Comparison of ENCODE assay signal across 8 mouse cellular contexts in the genomic region with DNA sequence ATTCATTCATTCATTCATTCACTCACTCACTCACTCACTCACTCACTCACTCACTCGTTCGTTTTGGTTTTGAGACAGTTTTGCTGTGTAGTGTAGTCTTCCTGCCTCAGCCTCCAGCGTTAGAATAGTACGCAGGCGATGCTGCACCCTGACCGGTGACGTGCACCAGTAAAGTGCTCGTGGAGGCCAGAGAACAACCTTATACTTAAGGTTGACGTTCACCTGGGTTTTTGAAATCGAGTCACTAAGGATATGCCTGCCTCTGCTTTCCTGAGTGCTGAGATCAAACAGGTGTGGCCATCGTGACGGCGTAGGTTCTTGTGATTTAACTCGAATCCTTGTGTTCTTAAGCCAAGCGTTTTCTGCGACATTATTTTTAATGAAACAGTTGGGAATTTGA. TPM values are rescaled to one million over a fixed set of nuclear protein-coding genes. Genes with fewer than 3 reads are reported as not detected.
DNase-seq lines count a peak whose midpoint lies in the region; ATAC-seq and TF ChIP-seq lines count a peak whose summit lies in the region.

No protein-coding gene starts in this region.

- peaks cover 8% of the 10 kb centered on the region for H3K4me1 ChIP-seq in heart, embryonic 10.5 days
- H3K4me1 ChIP-seq in CH12.LX (ENCODE audit: control insufficient read depth in 1 of 2, insufficient read depth in 2 of 2) = peaks cover 4 to 17% of the 10 kb centered on the region in 2 experiments
- H3K4me1 ChIP-seq in kidney, postnatal 0 days (replicated peaks; ENCODE audit: insufficient read depth, low read length) = 0 out of 2 replicates have a peak, but pooled peaks cover 2% of the 10 kb centered on the region
- peaks cover 5% of the 10 kb centered on the region for H3K4me1 ChIP-seq in midbrain, embryonic 11.5 days (ENCODE audit: control insufficient read depth, insufficient read depth, low read length)

- H3K27ac ChIP-seq in heart, embryonic 10.5 days = peak overlapping the region; percentile 96
- no peak overlapping the region for H3K27ac ChIP-seq in CH12.LX (ENCODE audit: insufficient read depth, low read depth)
- H3K27ac ChIP-seq in kidney, postnatal 0 days = no peak overlapping the region; the same call in 1 of the 2 replicates
- H3K27ac ChIP-seq in midbrain, embryonic 11.5 days (ENCODE audit: low read depth, low read length) = no peak overlapping the region

- TF ChIP-seq RAD21 in CH12.LX (IDR thresholded peaks at IDR 0.05; ENCODE audit: low read depth, low read length) = no peak

- no peak for TF ChIP-seq POLR2A in CH12.LX (IDR thresholded peaks at IDR 0.05; ENCODE audit: low read depth, low read length)

- H3K79me2 ChIP-seq in CH12.LX (replicated peaks; ENCODE audit: control insufficient read depth, extremely low read depth, insufficient read depth, poor library complexity, severe bottlenecking) = peaks cover 27% of the 10 kb centered on the region

- no peaks in the 10 kb centered on the region for H3K27me3 ChIP-seq in heart, embryonic 10.5 days (ENCODE audit: insufficient read depth, poor library complexity, severe bottlenecking)
- H3K27me3 ChIP-seq in CH12.LX (replicated peaks) = no peaks in the 10 kb centered on the region
- no peaks in the 10 kb centered on the region for H3K27me3 ChIP-seq in kidney, postnatal 0 days (ENCODE audit: insufficient read depth, low read length)
- no peaks in the 10 kb centered on the region for H3K27me3 ChIP-seq in midbrain, embryonic 11.5 days (ENCODE audit: control insufficient read depth, insufficient read depth, low read length)

- no peaks in the 10 kb centered on the region for H3K9me3 ChIP-seq in heart, embryonic 10.5 days
- H3K9me3 ChIP-seq in CH12.LX (replicated peaks; ENCODE audit: low read length) = no peaks in the 10 kb centered on the region
- no peaks in the 10 kb centered on the region for H3K9me3 ChIP-seq in kidney, postnatal 0 days (replicated peaks; ENCODE audit: low read length)
- H3K9me3 ChIP-seq in midbrain, embryonic 11.5 days (ENCODE audit: control insufficient read depth, low read length) = no peaks in the 10 kb centered on the region

- in situ Hi-C loops in CH12.LX (cut with MboI; ENCODE audit: low pct_ligation_motif_present, low pct_unique_long_range_greater_than_20kb, low sequenced_read_pairs) = no loop called here

- dilution Hi-C loops in CH12.LX (cut with MboI; ENCODE audit: extremely low pct_ligation_motif_present, extremely low pct_unique_long_range_greater_than_20kb, low sequenced_read_pairs) = no loop called here

- peak overlapping the region; percentile 59 for H3K9ac ChIP-seq in CH12.LX (ENCODE audit: insufficient read depth, low read depth)
- no peak overlapping the region for H3K9ac ChIP-seq in kidney, postnatal 0 days (ENCODE audit: low read depth, low read length)
- peak overlapping the region; percentile 59 for H3K9ac ChIP-seq in midbrain, embryonic 11.5 days (ENCODE audit: low read length)

- WGBS in heart, embryonic 10.5 days = 24% methylated on average over 16 of the region's 16 CpGs
- 29% methylated on average over 16 of the region's 16 CpGs for WGBS in kidney, postnatal 0 days
- 33% methylated on average over 16 of the region's 16 CpGs for WGBS in midbrain, embryonic 11.5 days

- DNase-seq in heart, embryonic 10.5 days (ENCODE audit: low spot score) = no peak
- no peak for DNase-seq in heart, adult 8-10 months (ENCODE audit: low spot score)
- DNase-seq in CH12.LX (ENCODE audit: extremely low read depth) = peak; percentile 6
- no peak for DNase-seq in kidney, postnatal 0 days (ENCODE audit: low spot score)
- DNase-seq in midbrain, embryonic 11.5 days (ENCODE audit: low spot score, missing footprints) = no peak
- DNase-seq in layer of hippocampus, postnatal 25 days (ENCODE audit: extremely low spot score in 1 of 2, low spot score in 1 of 2) = no peak
- DNase-seq in layer of hippocampus, postnatal 14 days (ENCODE audit: low spot score in 2 of 2) = no peak

- H3K4me3 ChIP-seq in heart, embryonic 10.5 days = peak overlapping the region; percentile 93
- H3K4me3 ChIP-seq in CH12.LX (replicated peaks in 1 of 3; ENCODE audit: low read depth in 2 of 3, low read length in 2 of 3, poor library complexity in 1 of 3) = peak overlapping the region; percentile 32 to 93 (median 56)
- peak overlapping the region; percentile 80 for H3K4me3 ChIP-seq in kidney, postnatal 0 days (replicated peaks; ENCODE audit: low read depth, low read length)
- peak overlapping the region; percentile 75 for H3K4me3 ChIP-seq in midbrain, embryonic 11.5 days (ENCODE audit: low read depth, low read length)

- TF ChIP-seq EP300 in CH12.LX (IDR thresholded peaks at IDR 0.05; ENCODE audit: low read length) = no peak

- peak overlapping the region; percentile 37 for H3K4me2 ChIP-seq in CH12.LX (ENCODE audit: insufficient read depth, low read depth, poor library complexity, severe bottlenecking)
- H3K4me2 ChIP-seq in kidney, postnatal 0 days (ENCODE audit: low read length) = peak overlapping the region; percentile 55
- H3K4me2 ChIP-seq in midbrain, embryonic 11.5 days = peak overlapping the region; percentile 74

- no peak for TF ChIP-seq CTCF in CH12.LX (conservative IDR thresholded peaks at IDR 0.05 in 1 of 2, IDR thresholded peaks at IDR 0.05 in 1 of 2; ENCODE audit: low read depth in 2 of 2, low read length in 2 of 2)
- no peak for TF ChIP-seq CTCF in kidney, postnatal 0 days (IDR thresholded peaks at IDR 0.05; ENCODE audit: low read depth)

- no peaks in the 10 kb centered on the region for H3K36me3 ChIP-seq in heart, embryonic 10.5 days
- H3K36me3 ChIP-seq in CH12.LX (replicated peaks in 1 of 2; ENCODE audit: control insufficient read depth in 1 of 2, insufficient read depth in 1 of 2, low read length in 1 of 2) = peaks cover 3 to 9% of the 10 kb centered on the region in 2 experiments
- no peaks in the 10 kb centered on the region for H3K36me3 ChIP-seq in kidney, postnatal 0 days (ENCODE audit: insufficient read depth, low read length)
- H3K36me3 ChIP-seq in midbrain, embryonic 11.5 days (ENCODE audit: control insufficient read depth, insufficient read depth, low read length) = no peaks in the 10 kb centered on the region

- ATAC-seq in erythroblast, adult 5-6 weeks (replicated peaks; ENCODE audit: low FRiP score, poor library complexity, severe bottlenecking) = peak; percentile 50
- peak; percentile 15; the same call in 1 of the 2 replicates for ATAC-seq in kidney, postnatal 0 days (replicated peaks; ENCODE audit: low FRiP score, low read depth)
- peak; percentile 18 for ATAC-seq in midbrain, embryonic 11.5 days (ENCODE audit: low FRiP score)

TF ChIP-seq in CH12.LX, 34 proteins besides CTCF, POLR2A, EP300 and RAD21:
- TF ChIP-seq E2F4 (IDR thresholded peaks at IDR 0.05; ENCODE audit: insufficient replicate concordance, low read depth, low read length) = no peak
- TF ChIP-seq MAZ (IDR thresholded peaks at IDR 0.05; ENCODE audit: low read depth, low read length) = no peak
- 0 out of 2 replicates have a peak, but pooled peaks have one; percentile 1 for TF ChIP-seq MYC (IDR thresholded peaks at IDR 0.05; ENCODE audit: low read depth, low read length)
- TF ChIP-seq IRF4 (IDR thresholded peaks at IDR 0.05; ENCODE audit: low read depth, low read length) = no peak
- no peak for TF ChIP-seq GABPA (IDR thresholded peaks at IDR 0.05; ENCODE audit: insufficient replicate concordance, low read depth, low read length)
TF ChIP-seq in CH12.LX: peak in this region for 1.

RNA-seq across cellular contexts. Expression of gene Slc30a6, which starts 0.6 kb away (rescaled TPM):
- 32.1 and 35.0 TPM in 2 replicates for polyA plus RNA-seq in heart, embryonic 10.5 days (2016; fragmentation: Nextera tagmentation; extraction: Ambion mirVana)
- 10 to 100 TPM in 2 of 4 experiments, 1 to 10 TPM in 2; 8.3 to 10.9 (median 9.9) TPM for total RNA-seq in heart, adult 8-10 months (2022)
- total RNA-seq in CH12.LX (2012; rRNA removed) = 16.2 and 16.8 TPM in 2 replicates
- 27.2 and 31.5 TPM in 2 replicates for total RNA-seq in CH12.LX (2014; rRNA removed)
- 17.1 and 19.7 TPM in 2 replicates for polyA plus RNA-seq in CH12.LX (2012; ENCODE audit: insufficient read length, low read depth)
- total RNA-seq in erythroblast, adult 5-6 weeks (2015; ENCODE audit: low replicate concordance) = 0.58 and 8.4 TPM in 2 replicates
- total RNA-seq in erythroblast, adult 5-6 weeks (2017; ENCODE audit: low replicate concordance) = 2.4 and 6.0 TPM in 2 replicates
- polyA plus RNA-seq in kidney, postnatal 0 days (2015; fragmentation: Nextera tagmentation; extraction: Ambion mirVana) = 39.0 and 42.3 TPM in 2 replicates
- polyA plus RNA-seq in midbrain, embryonic 11.5 days (2014; fragmentation: Nextera tagmentation; extraction: Ambion mirVana) = 28.1 and 30.2 TPM in 2 replicates
- total RNA-seq in layer of hippocampus, postnatal 25 days (2021) = 10 to 100 TPM; 16.3 to 17.8 TPM
- total RNA-seq in layer of hippocampus, postnatal 14 days (2021) = 10 to 100 TPM; 19.9 to 20.0 TPM

RNA-seq across cellular contexts. Expression of gene Spast, which starts 56.1 kb away (rescaled TPM):
- 11.8 and 12.3 TPM in 2 replicates for polyA plus RNA-seq in heart, embryonic 10.5 days (2016; fragmentation: Nextera tagmentation; extraction: Ambion mirVana)
- total RNA-seq in heart, adult 8-10 months (2022) = 10 to 100 TPM; 25.0 to 31.7 (median 27.7) TPM
- total RNA-seq in CH12.LX (2012; rRNA removed) (15.0 and 17.3 TPM in 2 replicates), CH12.LX (2014; rRNA removed) (26.8 and 30.8 TPM in 2 replicates)
- polyA plus RNA-seq in CH12.LX (2012; ENCODE audit: insufficient read length, low read depth) = 19.5 and 21.7 TPM in 2 replicates
- total RNA-seq in erythroblast, adult 5-6 weeks (2015; ENCODE audit: low replicate concordance) = 12.5 and 14.4 TPM in 2 replicates
- 18.1 and 21.4 TPM in 2 replicates for total RNA-seq in erythroblast, adult 5-6 weeks (2017; ENCODE audit: low replicate concordance)
- polyA plus RNA-seq in kidney, postnatal 0 days (2015; fragmentation: Nextera tagmentation; extraction: Ambion mirVana) = 12.9 and 13.9 TPM in 2 replicates
- polyA plus RNA-seq in midbrain, embryonic 11.5 days (2014; fragmentation: Nextera tagmentation; extraction: Ambion mirVana) = 46.8 and 48.8 TPM in 2 replicates
- total RNA-seq in layer of hippocampus, postnatal 25 days (2021) = 10 to 100 TPM; 57.4 to 61.0 TPM
- total RNA-seq in layer of hippocampus, postnatal 14 days (2021) = 10 to 100 TPM; 65.9 to 66.0 TPM
